Mouse (Mus musculus) sigmoid colon, adult 10 weeks (tissue): ENCODE data around the gene Plpp2. TPM values are rescaled to one million over a fixed set of nuclear protein-coding genes. Genes with fewer than 3 reads are reported as not detected.

ENCODE experiments used
- polyA plus RNA-seq: library from polyadenylated mRNA; stranded (reverse); fragments of 350-450 nt; fragmentation: Illumina TruSeq; extraction: RNeasy Lipid Tissue Mini Kit (QIAGEN cat#74804); gene quantifications from one replicate; pipeline ENCODE4 v1.2.3, GENCODE M21; 2014; ENCODE audit warnings: low read depth, low replicate concordance

The Plpp2 gene
- polyA plus RNA-seq: 9.2 TPM

GRCm38 (mm10) chr10:79533126-79533911 lies at the start of gene Plpp2:
Gene Plpp2 (minus strand): TSS chr10:79533796.

GRCm38 (mm10) chr10:79554330-79555237 lies 21.0 kb upstream of the Plpp2 start, which contains the start of gene Mier2:
Gene Mier2 (minus strand): TSS chr10:79555199.

Other genes with a start within 250 kb of the Plpp2 start
- not detected for gene Vmn2r82, start 177.3 kb downstream of the Plpp2 start, polyA plus RNA-seq
- not detected for gene Vmn2r83, start 65.1 kb downstream of the Plpp2 start, polyA plus RNA-seq
- not detected for gene Mier2, start 21.4 kb upstream of the Plpp2 start, polyA plus RNA-seq
- not detected for gene Theg, start 53.5 kb upstream of the Plpp2 start, polyA plus RNA-seq
- gene C2cd4c, start 80.2 kb upstream of the Plpp2 start, polyA plus RNA-seq: 0.16 TPM
- gene Shc2, start 104.1 kb upstream of the Plpp2 start, polyA plus RNA-seq: 1.5 TPM
- gene Odf3l2, start 111.9 kb upstream of the Plpp2 start, polyA plus RNA-seq: not detected
- not detected for gene Madcam1, start 130.8 kb upstream of the Plpp2 start, polyA plus RNA-seq
- not detected for gene Tpgs1, start 135.6 kb upstream of the Plpp2 start, polyA plus RNA-seq
- not detected for gene Cdc34, start 148.4 kb upstream of the Plpp2 start, polyA plus RNA-seq
- not detected for gene Gzmm, start 155.2 kb upstream of the Plpp2 start, polyA plus RNA-seq
- 376 TPM for gene Bsg, start 170.7 kb upstream of the Plpp2 start, polyA plus RNA-seq
- gene Hcn2, start 182.8 kb upstream of the Plpp2 start, polyA plus RNA-seq: 0.22 TPM
- 0.82 TPM for gene Polrmt, start 212.8 kb upstream of the Plpp2 start, polyA plus RNA-seq
- not detected for gene Fgf22, start 221.3 kb upstream of the Plpp2 start, polyA plus RNA-seq
- 0.73 TPM for gene Rnf126, start 233.2 kb upstream of the Plpp2 start, polyA plus RNA-seq
- 2.5 TPM for gene Fstl3, start 243.5 kb upstream of the Plpp2 start, polyA plus RNA-seq